Mouse (Mus musculus): Measurements from ENCODE around the gene Scml4. TPM values are rescaled to one million over a fixed set of nuclear protein-coding genes. Genes with fewer than 3 reads are reported as not detected.

Gene Scml4
- polyA plus RNA-seq, 1 experiment from 2014 or later: 1.7 TPM

DNA sequence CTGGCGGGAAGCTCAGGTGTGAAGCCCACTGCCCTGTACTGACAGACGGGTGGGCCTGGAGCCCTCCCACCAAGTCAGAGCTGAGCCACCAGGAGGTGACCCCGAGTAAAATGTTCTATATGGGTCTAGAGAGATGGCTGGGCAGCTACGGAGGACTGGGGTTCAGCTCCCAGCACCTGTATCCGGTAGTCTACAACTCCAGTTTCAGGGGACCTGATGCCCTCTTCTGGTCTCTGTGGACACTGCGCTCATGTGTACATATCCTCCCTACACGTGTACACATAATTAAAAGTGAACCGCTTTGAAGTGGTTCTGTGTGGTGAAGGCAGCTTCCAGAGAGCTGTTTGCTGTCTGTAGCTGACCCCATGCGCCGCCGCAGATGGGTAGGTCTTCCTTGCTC, 20.1 kb upstream of the Scml4 start:
- no peak overlapping the region for H3K9ac ChIP-seq (replicated peaks; ENCODE audit: low read length)
- H3K9me3 ChIP-seq (ENCODE audit: low read length): no peaks in the 10 kb centered on the region
- 96% methylated on average over 11 of the region's 11 CpGs for WGBS
- no peaks in the 10 kb centered on the region for H3K27me3 ChIP-seq (ENCODE audit: insufficient read depth, low read length)
- no peak overlapping the region for H3K4me3 ChIP-seq (ENCODE audit: low read length)
- peaks cover 12% of the 10 kb centered on the region for H3K36me3 ChIP-seq (ENCODE audit: insufficient read depth, low read length)
- no peak overlapping the region for H3K27ac ChIP-seq (ENCODE audit: low read length)
- no peak overlapping the region for H3K4me2 ChIP-seq (replicated peaks; ENCODE audit: low read depth, low read length)
- ATAC-seq (ENCODE audit: low FRiP score, low TSS enrichment): no peak
- H3K4me1 ChIP-seq (ENCODE audit: insufficient read depth, low read length): no peaks in the 10 kb centered on the region

DNA sequence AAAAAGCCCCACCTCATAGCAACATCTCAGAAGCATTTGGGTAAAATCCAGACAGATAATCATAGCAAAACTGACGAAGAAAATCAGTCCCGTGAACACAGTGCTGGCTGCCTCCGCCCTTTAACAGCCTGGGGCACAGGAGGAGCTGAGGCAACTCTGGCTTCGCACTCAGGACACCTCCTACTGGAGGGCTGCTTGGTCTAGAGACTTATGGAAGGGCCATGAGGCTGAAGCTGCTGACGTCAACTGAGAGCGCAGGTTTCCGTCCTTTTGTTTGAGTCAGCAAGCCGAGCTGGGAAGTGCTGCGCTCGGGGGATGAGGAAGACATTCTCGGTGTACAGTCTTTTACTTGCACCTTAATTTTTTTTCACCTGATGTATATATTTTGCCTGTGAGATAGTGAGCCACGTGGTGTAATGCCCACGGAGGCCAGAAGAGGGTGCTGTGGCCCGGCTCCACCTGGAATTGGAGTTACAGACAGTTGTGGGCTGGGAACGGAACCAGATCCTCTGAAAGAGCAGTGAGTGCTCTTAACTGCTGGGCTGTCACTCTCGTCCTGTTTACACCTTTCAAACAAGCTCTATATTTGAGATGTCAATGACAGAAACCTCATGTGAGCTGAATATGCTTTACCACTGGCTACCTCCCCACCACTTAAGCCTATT, 18.5 kb upstream of the Scml4 start:
- 65% methylated on average over 16 of the region's 16 CpGs for WGBS
- Histone ChIP-seq H3K9ac (replicated peaks; ENCODE audit: low read length) (no peak overlapping the region), H3K9me3 (ENCODE audit: low read length) (no peaks in the 10 kb centered on the region), H3K4me1 (ENCODE audit: insufficient read depth, low read length) (no peaks in the 10 kb centered on the region), H3K4me3 (ENCODE audit: low read length) (no peak overlapping the region), H3K4me2 (replicated peaks; ENCODE audit: low read depth, low read length) (no peak overlapping the region), H3K36me3 (ENCODE audit: insufficient read depth, low read length) (peaks cover 9% of the 10 kb centered on the region; the same call in 1 of the 2 replicates), H3K27me3 (ENCODE audit: insufficient read depth, low read length) (no peaks in the 10 kb centered on the region), H3K27ac (ENCODE audit: low read length) (no peak overlapping the region)
- ATAC-seq (ENCODE audit: low FRiP score, low TSS enrichment): no peak

DNA sequence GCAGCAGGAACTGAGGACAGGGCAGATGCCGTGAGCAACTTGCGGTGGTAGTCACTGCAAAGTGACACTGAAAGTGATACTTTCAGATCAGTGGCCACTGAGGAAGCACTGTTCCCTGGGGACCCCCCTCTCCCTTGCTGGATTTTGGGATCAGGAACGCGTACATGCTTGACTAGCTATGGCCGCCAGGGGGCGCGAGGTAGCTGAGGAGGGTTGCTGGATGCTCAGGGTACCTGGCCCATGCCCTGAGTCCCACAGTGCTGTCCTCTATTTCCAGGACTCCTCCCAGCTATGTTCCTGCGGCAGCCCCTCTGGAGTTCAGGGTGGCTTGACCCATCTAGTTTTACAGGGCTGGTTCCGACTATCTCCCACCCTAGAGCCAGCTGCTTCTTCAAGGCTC, 17.8 kb upstream of the Scml4 start:
- no peaks in the 10 kb centered on the region for H3K4me1 ChIP-seq (ENCODE audit: insufficient read depth, low read length)
- peaks cover 3% of the 10 kb centered on the region; the same call in 1 of the 2 replicates for H3K36me3 ChIP-seq (ENCODE audit: insufficient read depth, low read length)
- peak; percentile 73 for ATAC-seq (ENCODE audit: low FRiP score, low TSS enrichment)
- H3K4me2 ChIP-seq (replicated peaks; ENCODE audit: low read depth, low read length): no peak overlapping the region
- H3K9ac ChIP-seq (replicated peaks; ENCODE audit: low read length): no peak overlapping the region
- H3K27me3 ChIP-seq (ENCODE audit: insufficient read depth, low read length): no peaks in the 10 kb centered on the region
- 8% methylated on average over 9 of the region's 9 CpGs for WGBS
- H3K27ac ChIP-seq (ENCODE audit: low read length): no peak overlapping the region
- no peak overlapping the region for H3K4me3 ChIP-seq (ENCODE audit: low read length)
- H3K9me3 ChIP-seq (ENCODE audit: low read length): no peaks in the 10 kb centered on the region

DNA sequence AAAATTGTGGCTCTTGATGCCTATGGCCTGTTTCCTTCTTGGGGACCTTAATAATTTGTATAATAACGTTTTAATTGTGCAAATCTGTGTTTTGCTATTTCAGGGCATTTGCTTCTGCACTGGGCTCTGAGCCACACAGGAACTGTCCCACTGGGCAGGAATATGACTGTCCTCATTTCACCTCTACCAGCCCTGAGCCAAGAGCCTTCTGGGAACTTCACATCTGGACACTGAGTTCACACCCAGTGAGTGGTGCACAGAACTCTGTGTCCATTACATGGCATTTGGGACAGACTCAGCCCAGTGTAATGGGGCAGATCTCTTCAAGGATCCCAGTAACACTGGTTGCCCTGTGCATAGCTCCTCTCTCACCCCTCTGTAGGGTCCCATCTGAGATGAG, 16.8 kb upstream of the Scml4 start:
- no peaks in the 10 kb centered on the region for H3K27me3 ChIP-seq (ENCODE audit: insufficient read depth, low read length)
- no peak overlapping the region for H3K9ac ChIP-seq (replicated peaks; ENCODE audit: low read length)
- WGBS: 66% methylated on average over 1 of the region's 1 CpGs
- no peak overlapping the region for H3K4me3 ChIP-seq (ENCODE audit: low read length)
- no peak overlapping the region for H3K27ac ChIP-seq (ENCODE audit: low read length)
- no peak for ATAC-seq (ENCODE audit: low FRiP score, low TSS enrichment)
- H3K9me3 ChIP-seq (ENCODE audit: low read length): no peaks in the 10 kb centered on the region
- H3K4me2 ChIP-seq (replicated peaks; ENCODE audit: low read depth, low read length): no peak overlapping the region
- no peaks in the 10 kb centered on the region for H3K36me3 ChIP-seq (ENCODE audit: insufficient read depth, low read length)
- no peaks in the 10 kb centered on the region for H3K4me1 ChIP-seq (ENCODE audit: insufficient read depth, low read length)

DNA sequence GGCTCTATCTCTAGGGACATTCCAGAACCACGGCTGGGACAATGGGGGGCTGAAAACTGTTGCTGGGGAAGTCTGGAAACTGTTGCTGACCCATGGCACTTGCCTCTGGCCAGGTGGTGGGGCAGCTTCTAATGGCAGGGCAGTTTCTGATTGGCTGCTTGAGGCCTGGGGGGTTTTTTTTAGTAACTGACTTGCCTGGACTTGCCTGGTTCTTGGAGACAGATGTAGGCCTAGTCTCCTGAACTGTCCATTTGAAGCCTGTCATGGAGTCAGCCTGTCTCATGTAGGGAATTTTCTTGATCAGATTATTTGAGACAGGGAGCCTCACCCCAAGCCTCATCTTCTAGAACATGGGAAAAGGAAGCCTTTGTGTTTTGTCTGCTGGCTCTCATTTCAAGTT, 14.7 kb upstream of the Scml4 start:
- Histone ChIP-seq H3K4me2 (replicated peaks; ENCODE audit: low read depth, low read length) (no peak overlapping the region), H3K4me1 (ENCODE audit: insufficient read depth, low read length) (no peaks in the 10 kb centered on the region), H3K9me3 (ENCODE audit: low read length) (no peaks in the 10 kb centered on the region), H3K4me3 (ENCODE audit: low read length) (no peak overlapping the region), H3K9ac (replicated peaks; ENCODE audit: low read length) (no peak overlapping the region), H3K27me3 (ENCODE audit: insufficient read depth, low read length) (no peaks in the 10 kb centered on the region), H3K27ac (ENCODE audit: low read length) (no peak overlapping the region), H3K36me3 (ENCODE audit: insufficient read depth, low read length) (no peaks in the 10 kb centered on the region)
- 39% methylated on average over 1 of the region's 1 CpGs for WGBS
- ATAC-seq (ENCODE audit: low FRiP score, low TSS enrichment): no peak

DNA sequence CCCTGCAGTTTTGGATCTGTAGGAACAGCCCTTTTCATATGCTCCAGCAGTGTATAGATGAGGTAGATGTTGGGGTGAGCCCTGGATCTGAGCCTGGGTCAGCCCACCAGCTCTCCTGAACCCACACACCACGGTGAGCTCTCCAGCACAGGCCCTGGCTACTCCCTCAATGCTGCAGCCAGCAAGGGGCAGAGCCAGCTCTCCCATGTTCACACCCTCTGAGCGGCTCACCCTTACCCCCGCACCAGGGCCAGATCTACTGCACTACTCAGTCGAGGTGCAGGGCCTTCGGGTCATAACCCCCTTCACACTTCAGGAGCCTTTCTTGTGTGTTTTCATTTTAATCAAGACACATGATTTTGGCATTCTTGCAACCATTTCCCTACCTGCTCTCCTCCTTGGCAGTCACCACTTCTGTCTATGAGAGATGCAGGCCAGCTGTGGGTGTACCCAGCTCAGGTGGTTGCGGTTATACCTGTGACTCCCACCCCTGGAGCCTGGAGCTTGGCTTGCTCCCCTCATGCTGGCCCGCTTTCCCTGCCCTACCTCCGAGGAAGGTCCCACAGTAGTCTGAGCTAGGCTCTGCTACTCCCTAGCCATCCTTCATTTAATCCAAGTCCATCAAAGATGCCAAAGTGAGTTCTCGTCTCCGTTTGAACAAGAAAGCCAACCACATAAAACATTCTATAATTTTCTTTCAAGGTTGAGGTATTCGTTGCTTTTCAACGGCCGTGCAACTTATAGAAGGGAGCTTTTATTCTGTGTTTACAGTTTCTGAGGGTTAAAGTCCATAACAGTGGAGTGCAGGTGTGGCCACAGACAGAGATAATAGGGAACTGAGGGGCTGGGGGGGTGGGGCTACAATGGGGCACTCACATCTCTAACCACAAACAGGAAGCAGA, 11.7 kb upstream of the Scml4 start:
- H3K4me3 ChIP-seq (ENCODE audit: low read length): no peak overlapping the region
- no peaks in the 10 kb centered on the region for H3K36me3 ChIP-seq (ENCODE audit: insufficient read depth, low read length)
- H3K27me3 ChIP-seq (ENCODE audit: insufficient read depth, low read length): no peaks in the 10 kb centered on the region
- H3K9ac ChIP-seq (replicated peaks; ENCODE audit: low read length): no peak overlapping the region
- no peaks in the 10 kb centered on the region for H3K4me1 ChIP-seq (ENCODE audit: insufficient read depth, low read length)
- H3K27ac ChIP-seq (ENCODE audit: low read length): no peak overlapping the region
- WGBS: 85% methylated on average over 13 of the region's 13 CpGs
- 0 out of 2 replicates have a peak, but pooled peaks have one; percentile 27 for ATAC-seq (ENCODE audit: low FRiP score, low TSS enrichment)
- peaks cover 3% of the 10 kb centered on the region; the same call in 1 of the 2 replicates for H3K9me3 ChIP-seq (ENCODE audit: low read length)
- no peak overlapping the region for H3K4me2 ChIP-seq (replicated peaks; ENCODE audit: low read depth, low read length)

DNA sequence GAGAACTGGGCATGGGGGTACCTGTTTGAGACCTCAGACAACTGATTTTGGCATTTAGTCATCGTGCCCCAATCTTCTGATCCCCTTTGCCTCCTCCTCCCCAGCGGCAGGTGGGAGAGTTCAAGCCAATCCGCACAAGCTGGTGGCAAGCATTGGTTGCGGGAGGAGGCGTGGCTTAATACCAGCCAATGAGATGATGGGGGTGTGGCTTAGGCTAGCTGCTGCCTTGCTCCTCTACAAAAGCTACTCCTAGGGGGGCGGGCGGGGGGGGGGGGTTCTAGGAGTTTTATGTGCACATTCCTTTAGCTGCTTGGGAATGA, 11.1 kb upstream of the Scml4 start:
- no peaks in the 10 kb centered on the region for H3K4me1 ChIP-seq (ENCODE audit: insufficient read depth, low read length)
- H3K36me3 ChIP-seq (ENCODE audit: insufficient read depth, low read length): no peaks in the 10 kb centered on the region
- no peaks in the 10 kb centered on the region for H3K27me3 ChIP-seq (ENCODE audit: insufficient read depth, low read length)
- H3K9me3 ChIP-seq (ENCODE audit: low read length): peaks cover 8% of the 10 kb centered on the region; the same call in 1 of the 2 replicates
- no peak overlapping the region for H3K9ac ChIP-seq (replicated peaks; ENCODE audit: low read length)
- H3K27ac ChIP-seq (ENCODE audit: low read length): no peak overlapping the region
- no peak overlapping the region for H3K4me2 ChIP-seq (replicated peaks; ENCODE audit: low read depth, low read length)
- 90% methylated on average over 7 of the region's 7 CpGs for WGBS
- ATAC-seq (ENCODE audit: low FRiP score, low TSS enrichment): no peak
- no peak overlapping the region for H3K4me3 ChIP-seq (ENCODE audit: low read length)

DNA sequence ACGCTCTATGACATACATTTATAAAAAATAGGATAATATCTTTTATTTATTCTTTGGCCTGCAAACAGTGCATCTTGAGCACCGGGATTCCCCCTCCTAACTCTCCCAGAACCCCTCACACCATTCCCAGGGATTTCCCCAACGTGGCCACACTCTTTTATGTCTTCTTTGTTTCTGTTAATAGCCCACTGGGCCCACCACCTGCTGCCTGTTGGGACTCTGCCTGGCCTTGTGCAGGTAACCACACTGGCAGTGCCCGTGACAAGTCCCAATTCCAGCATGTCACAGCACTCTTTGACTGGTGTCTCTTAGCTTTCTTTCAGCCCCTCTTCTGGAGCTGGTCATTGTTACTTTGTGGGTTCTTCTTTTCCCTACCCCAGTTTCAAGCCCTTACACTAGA, 5.3 kb upstream of the Scml4 start:
- Histone ChIP-seq H3K9me3 (ENCODE audit: low read length) (peaks cover 13% of the 10 kb centered on the region; the same call in 1 of the 2 replicates), H3K9ac (replicated peaks; ENCODE audit: low read length) (no peak overlapping the region), H3K27me3 (ENCODE audit: insufficient read depth, low read length) (no peaks in the 10 kb centered on the region), H3K4me2 (replicated peaks; ENCODE audit: low read depth, low read length) (no peak overlapping the region; the same call in 1 of the 2 replicates), H3K27ac (ENCODE audit: low read length) (peak overlapping the region; percentile 72; the same call in 1 of the 2 replicates), H3K4me3 (ENCODE audit: low read length) (no peak overlapping the region), H3K36me3 (ENCODE audit: insufficient read depth, low read length) (no peaks in the 10 kb centered on the region), H3K4me1 (ENCODE audit: insufficient read depth, low read length) (peaks cover 5% of the 10 kb centered on the region; the same call in 1 of the 2 replicates)
- ATAC-seq (ENCODE audit: low FRiP score, low TSS enrichment): no peak
- WGBS: 66% methylated on average over 4 of the region's 4 CpGs

DNA sequence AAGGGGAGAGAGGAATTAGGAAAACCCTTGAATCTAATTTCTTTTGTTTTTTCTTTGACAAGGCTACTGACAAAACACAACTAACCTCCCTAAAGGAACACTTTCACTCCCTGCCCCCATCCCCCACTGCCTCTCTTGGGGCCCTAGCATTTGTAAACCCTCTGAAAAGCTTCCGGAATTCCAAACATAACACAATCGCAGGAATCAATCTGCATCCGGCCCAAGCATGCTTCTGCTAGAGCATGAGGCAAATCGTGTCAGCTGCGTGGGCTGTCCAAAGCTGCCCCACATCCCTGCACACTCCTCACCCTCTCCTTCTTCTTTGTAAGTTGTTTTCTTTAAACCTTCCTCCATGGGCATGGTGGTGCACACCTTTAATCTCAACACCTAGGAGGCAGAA, 4.9 kb upstream of the Scml4 start:
- peak overlapping the region; percentile 72 for H3K27ac ChIP-seq (ENCODE audit: low read length)
- no peak overlapping the region for H3K4me3 ChIP-seq (ENCODE audit: low read length)
- peaks cover 13% of the 10 kb centered on the region; the same call in 1 of the 2 replicates for H3K9me3 ChIP-seq (ENCODE audit: low read length)
- no peaks in the 10 kb centered on the region for H3K36me3 ChIP-seq (ENCODE audit: insufficient read depth, low read length)
- no peak overlapping the region; the same call in 1 of the 2 replicates for H3K4me2 ChIP-seq (replicated peaks; ENCODE audit: low read depth, low read length)
- H3K27me3 ChIP-seq (ENCODE audit: insufficient read depth, low read length): no peaks in the 10 kb centered on the region
- peaks cover 9% of the 10 kb centered on the region; the same call in 1 of the 2 replicates for H3K4me1 ChIP-seq (ENCODE audit: insufficient read depth, low read length)
- 34% methylated on average over 5 of the region's 5 CpGs for WGBS
- 0 out of 2 replicates have a peak, but pooled peaks have one; percentile 17 for ATAC-seq (ENCODE audit: low FRiP score, low TSS enrichment)
- no peak overlapping the region for H3K9ac ChIP-seq (replicated peaks; ENCODE audit: low read length)

DNA sequence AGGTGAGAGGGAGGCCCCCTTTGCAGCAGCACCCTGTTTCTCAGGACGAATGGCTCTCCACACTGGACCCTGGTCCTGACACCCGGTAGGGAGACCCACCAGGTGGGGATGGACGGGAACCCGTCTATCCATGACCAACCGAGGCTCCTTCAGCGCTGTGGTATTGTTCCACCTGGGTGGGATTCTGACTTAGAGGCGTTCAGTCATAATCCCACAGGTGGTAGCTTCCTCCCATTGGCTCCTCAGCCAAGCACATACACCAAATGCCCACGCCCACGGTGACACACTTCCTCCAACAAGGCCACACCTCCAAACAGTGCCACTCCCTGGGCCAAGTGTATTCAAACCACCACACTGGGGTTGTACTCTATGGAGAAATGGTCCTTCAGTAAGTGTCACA, 3.6 kb upstream of the Scml4 start:
- no peak overlapping the region for H3K4me3 ChIP-seq (ENCODE audit: low read length)
- peaks cover 18% of the 10 kb centered on the region for H3K4me1 ChIP-seq (ENCODE audit: insufficient read depth, low read length)
- no peak overlapping the region for H3K9ac ChIP-seq (replicated peaks; ENCODE audit: low read length)
- H3K27me3 ChIP-seq (ENCODE audit: insufficient read depth, low read length): peaks cover 3% of the 10 kb centered on the region; the same call in 1 of the 2 replicates
- H3K9me3 ChIP-seq (ENCODE audit: low read length): peaks cover 13% of the 10 kb centered on the region; the same call in 1 of the 2 replicates
- H3K27ac ChIP-seq (ENCODE audit: low read length): no peak overlapping the region
- no peak for ATAC-seq (ENCODE audit: low FRiP score, low TSS enrichment)
- no peak overlapping the region for H3K4me2 ChIP-seq (replicated peaks; ENCODE audit: low read depth, low read length)
- H3K36me3 ChIP-seq (ENCODE audit: insufficient read depth, low read length): no peaks in the 10 kb centered on the region
- WGBS: 94% methylated on average over 9 of the region's 9 CpGs
